Mouse (Mus musculus) frontal cortex, adult (tissue): ENCODE results near the gene Mllt3.
"Not testable (repeated sequence)": the region's sequence is repeated elsewhere in the genome, so short reads cannot be mapped to it uniquely, and the experiment has no call there.

ENCODE experiments used
- ATAC-seq: cut with Nextera tagmentation; 2 replicates; pipeline ENCODE4 v1.9.2; 2017; ENCODE audit warnings: mild to moderate bottlenecking, moderate library complexity, mixed read lengths; ENCODE audit not compliant: low TSS enrichment

Mllt3 gene

GRCm38 (mm10) chr4:88012774-88013173, 20.4 kb downstream of the Mllt3 start:
- ATAC-seq = no peak

DNA sequence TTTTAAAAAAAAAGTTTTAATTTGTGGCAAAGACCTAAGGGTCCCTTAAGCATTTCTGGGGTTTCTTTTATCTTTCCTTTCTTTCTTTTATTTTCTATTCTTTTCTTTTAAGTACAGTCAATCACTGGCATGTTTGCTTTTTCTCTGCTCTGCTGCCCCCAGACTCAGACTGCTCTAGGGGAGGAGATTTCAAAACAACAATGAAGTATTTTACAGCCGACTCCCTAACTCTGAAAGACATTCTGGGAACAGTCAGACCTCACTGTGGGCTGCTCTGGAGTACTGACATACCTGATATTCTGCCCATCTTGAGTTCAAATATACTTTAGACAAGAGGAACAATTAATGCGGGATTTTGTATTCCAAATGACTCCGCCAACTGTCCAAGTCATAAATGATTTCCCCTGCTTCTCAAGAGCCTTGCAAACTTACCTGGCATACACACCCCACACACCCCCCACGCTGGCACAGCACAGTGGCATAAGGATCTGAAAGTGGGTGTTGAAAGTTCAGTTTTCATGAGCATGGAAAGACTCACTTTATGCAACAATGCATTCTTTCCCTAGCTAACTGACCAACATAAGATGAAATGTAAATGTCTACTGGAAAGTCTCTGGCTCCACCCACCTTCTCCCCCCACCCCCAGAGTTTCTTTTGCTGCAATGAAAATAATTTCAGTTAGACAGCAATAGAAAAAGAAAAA, 21.1 kb downstream of the Mllt3 start:
- ATAC-seq = no peak

- ATAC-seq = no peak
These were observed 22.7 kb downstream of the Mllt3 start for GRCm38 (mm10) chr4:88010441-88010840.

DNA sequence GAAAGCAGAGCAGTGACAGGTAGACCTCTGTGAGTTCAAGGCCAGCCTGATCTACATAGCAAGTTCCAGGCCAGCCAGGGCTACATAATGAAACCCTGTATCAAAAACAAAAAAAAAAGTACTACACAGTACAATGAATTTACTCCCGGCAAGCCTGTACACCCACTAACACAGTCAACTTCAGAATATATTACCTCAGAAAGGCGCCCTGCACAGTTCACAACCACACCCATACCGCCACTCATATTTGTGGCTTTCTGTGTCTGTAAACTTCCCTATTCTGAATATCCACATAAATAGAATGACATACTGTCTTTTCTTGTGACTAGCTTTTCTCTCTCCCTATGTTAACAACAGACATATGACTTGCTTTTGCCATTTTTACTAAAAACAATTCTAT, 27.4 kb downstream of the Mllt3 start:
- ATAC-seq = no peak

DNA sequence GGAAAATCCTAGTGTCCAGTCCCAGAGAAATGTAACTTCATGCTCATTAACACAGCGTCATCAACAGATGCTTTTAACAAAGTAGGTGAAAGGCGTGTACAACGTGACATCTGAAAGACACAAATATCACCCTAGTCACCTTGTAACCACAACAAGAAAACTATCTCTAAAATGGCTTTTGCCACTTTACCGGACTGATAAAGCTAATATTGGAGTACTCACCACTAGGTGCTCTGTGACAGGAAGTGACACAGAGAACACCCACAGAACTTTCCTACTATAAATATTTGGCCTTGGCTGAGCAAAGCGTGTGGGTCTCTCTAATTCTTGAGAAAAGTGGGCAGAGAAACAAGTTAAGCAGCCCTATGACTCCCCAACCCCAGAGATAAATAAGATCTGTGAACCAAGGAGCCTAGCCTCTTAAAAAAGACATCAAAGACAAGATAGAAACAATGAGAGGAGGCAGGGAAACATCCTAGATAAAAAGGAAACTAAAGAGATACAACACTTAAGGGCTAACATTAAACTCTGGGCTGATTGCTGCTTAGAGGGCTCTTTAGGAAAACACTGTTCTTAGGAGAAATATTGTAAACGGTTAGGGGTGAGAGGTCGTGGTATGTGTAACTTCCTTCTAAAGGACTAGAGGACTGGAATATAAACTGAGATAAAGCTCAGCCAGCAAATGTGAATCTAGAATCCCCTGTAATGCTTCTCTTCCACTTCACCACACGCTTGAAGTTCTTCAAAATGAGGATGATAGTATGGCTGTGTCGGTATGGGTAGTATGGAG, 29.8 kb downstream of the Mllt3 start:
- ATAC-seq = no peak

DNA sequence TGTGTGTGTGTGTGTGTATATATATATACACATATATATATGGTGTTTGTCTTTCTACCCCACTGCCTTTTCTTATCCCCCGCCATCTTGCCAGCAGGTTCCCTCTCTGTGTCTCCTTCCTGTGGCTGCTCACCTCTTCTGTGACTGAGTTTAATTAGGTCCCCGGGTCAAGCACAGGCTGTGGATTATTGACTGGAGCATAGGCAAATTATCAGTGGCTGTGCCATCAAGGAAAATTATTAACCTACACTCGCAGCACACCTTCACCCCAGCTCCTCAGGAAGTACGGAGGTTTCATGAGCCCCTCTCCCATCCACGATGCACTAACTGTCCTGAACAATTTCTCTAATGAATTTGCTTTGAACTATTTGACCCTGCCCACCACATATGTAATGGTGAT, 41.5 kb downstream of the Mllt3 start:
- ATAC-seq = no peak

DNA sequence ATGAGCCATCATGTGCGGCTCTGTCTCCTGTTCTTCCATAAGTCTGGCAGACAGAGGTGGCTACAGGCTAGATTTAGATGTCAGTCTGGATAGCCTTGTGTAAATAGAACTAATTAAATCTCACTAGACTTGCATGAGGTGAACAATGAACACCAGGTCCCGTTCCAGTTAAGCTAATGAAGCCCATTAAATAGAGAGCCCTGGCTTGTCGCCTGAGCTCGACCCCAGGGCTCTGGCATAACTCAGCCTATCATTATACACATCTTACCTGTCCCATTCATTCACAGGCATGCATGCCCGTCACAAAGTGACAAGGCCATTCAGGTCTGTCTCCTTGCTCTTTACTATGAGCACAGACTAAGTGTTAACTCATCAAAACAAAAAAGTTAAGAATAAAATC, 42.2 kb downstream of the Mllt3 start:
- no peak for ATAC-seq

DNA sequence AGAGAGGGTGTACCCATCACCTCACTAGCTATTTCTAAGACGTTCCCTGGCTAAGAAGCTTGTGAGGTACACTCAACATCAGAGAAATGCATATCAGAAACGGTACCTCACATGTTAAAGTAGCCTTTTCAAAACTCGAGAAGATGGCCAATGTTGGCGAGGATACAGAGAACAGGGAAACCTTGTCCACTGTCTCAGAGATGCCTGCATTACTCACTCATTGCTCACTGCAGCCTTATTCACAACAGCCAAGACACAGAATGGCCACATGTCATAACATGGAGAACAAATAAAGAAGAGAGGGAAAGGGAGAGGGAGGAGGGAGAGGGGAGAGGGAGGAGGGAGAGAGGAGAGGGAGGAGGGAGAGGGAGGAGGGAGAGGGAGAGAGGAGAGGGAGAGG, 47.9 kb downstream of the Mllt3 start:
- 0 out of 2 replicates have a peak, but pooled peaks have one; percentile 32 for ATAC-seq

DNA sequence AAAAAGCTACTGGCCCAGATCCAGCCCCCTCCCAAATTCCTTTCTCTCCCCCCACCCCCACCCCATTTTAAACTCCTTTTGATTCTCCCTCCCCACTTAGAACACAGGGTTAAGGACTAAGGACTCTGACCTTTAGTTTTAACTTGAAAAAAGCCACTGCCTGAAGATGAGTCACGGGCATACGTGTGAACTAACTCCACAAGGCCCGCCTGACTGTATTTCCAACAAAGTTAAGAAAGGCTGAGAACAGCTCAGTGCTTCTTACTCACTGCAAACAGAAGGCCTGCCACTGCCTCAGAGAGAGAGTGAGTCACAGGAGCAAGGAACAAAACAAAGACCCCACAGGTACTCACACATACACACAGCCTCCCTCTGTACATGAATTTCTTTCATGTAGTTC, 48.6 kb downstream of the Mllt3 start:
- ATAC-seq = peak; percentile 90

- ATAC-seq = no peak
These were observed 49.1 kb downstream of the Mllt3 start for GRCm38 (mm10) chr4:87984091-87984490.

GRCm38 (mm10) chr4:87982578-87982977, 50.6 kb downstream of the Mllt3 start:
- no peak for ATAC-seq

- no peak for ATAC-seq
These were observed 55.2 kb downstream of the Mllt3 start for GRCm38 (mm10) chr4:87977820-87978448.

- ATAC-seq = no peak
These were observed 67.3 kb downstream of the Mllt3 start for GRCm38 (mm10) chr4:87965836-87966235.

- not testable (repeated sequence) for ATAC-seq
These were observed 68.3 kb downstream of the Mllt3 start for GRCm38 (mm10) chr4:87964890-87965289.

DNA sequence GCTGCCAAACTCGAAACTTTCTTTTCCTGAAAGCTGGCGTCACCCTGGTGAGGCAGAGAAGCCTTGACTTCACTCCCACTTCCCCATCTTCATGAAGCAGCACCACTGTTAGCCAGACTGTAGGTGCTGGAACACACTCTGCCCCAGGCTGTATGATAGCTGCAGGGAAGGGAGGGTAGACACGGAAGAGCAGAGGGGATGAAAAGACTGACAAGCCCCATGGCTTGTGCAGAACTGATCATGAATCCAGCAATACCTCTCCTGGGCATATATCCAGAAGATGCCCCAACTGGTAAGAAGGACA, 69.4 kb downstream of the Mllt3 start:
- 0 out of 2 replicates have a peak, but pooled peaks have one; percentile 10 for ATAC-seq

DNA sequence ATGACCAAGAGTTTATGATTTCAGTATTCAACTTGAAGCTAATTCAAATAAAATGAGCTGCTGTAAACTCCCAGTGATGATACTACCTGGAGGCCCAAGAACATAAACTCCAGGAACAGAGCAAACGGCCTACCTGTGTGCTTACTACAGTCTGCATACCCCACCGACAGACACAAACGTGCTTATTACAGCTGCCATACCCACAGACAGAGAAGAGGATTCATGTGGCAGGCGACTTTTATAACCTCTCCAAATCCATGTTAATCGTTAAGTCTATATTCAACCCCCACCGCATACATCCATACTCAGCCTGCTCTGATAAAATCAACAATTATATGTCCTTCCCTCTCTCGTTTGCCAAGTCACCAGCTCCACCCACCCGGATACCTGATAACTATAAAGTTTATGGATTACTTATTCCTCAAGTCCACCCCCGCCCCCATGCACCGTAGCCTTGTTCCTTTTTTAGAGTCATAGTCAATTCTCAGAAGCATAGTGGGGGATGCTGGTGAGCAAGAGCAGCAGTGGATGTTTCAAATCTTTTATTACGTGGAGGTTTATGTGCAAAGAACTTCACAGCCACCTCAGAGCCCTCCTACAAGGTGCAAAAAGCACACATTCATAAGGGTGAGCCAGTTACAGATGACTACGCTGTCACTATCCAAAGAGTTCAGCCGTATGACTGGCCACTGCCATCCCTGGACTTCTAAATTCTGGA, 70.0 kb downstream of the Mllt3 start:
- ATAC-seq = 0 out of 2 replicates have a peak, but pooled peaks have one; percentile 4

DNA sequence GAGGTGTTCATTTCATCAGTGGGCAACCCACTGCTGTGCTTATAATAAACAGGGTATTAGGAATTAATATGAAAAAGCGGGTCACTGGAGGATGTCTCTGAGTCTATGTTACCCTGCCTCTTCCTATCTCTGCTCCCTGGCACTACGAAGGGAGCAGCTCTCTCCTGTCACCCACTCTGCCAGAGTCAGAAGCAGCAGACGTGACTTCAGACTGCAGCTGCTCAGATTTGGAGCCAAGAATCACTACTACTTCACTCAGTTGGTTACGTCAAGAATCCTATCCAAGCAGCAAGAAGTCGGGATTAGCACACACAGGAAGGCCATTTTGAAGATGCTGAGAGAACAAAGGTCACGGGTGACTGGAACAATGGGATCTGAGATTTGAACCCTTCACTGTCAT, 71.3 kb downstream of the Mllt3 start:
- ATAC-seq = peak; percentile 69

DNA sequence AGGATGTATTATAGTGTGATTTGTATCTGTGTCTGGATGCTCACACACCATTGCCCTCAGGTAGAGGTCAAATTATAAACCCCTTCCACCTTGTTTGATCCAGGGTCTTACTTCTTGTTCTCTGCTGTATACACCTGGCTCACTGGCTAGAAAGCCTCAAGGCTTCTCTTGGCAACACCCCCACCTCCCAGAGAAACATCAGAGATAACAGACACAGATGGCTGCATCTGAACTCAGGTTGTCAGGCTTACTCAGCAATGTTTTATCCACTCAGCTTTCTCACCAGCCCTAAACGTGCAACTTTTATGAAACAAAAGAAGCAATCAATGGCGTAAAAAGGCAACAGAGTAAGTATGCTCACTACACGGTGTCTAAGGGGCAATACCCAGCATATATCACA, 75.3 kb downstream of the Mllt3 start:
- ATAC-seq = no peak

- ATAC-seq = no peak
These were observed 76.0 kb downstream of the Mllt3 start for GRCm38 (mm10) chr4:87957198-87957597.

DNA sequence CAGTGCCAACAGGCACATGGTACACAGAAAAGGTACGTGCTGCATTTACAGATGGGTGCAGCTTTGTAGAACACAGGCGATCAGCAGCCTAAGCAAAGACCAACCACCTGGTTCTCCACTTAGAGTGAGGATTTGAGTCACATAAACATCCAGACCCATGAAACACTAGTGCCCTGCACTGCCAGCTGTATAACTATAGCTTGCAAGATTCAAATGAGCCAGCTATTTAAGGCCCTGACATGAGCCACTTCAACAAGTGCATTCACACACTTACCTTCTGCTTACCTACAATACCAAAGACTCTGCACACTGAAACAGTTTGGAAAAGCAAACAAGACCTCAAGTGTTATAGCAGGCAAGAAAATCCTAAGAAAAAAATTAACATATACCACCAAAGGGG, 78.0 kb downstream of the Mllt3 start:
- 0 out of 2 replicates have a peak, but pooled peaks have one; percentile 8 for ATAC-seq

DNA sequence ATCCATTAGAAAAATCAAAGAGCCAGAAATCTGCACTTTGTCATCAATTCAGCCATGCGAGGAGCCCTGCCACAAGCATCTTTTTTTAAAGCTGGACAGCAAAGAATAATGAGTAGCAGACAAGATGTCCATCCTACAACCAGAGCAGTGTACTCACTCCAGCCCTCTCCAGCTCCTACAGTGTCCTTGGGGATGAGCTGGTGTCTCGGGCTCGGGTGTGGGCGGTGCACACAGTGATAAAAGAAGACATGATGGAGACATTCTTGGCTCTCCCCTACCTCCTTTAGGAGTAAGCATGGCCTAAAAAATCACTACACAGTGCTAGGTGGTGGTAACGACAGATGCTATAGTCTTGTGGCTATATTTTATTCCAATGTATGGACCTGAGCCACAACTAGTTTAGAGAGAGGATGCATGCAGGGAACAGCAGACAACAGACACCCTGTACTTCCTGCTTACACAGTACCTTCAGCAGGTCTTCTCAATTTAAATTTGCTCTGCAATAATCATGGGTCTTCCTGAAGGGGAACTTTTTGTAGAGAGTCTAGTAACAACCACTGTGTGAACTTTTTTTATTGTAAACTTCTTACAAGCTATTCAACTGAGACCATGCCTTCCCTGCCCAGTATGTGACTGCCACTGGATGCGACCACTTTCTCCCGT, 78.6 kb downstream of the Mllt3 start:
- ATAC-seq = peak; percentile 96

DNA sequence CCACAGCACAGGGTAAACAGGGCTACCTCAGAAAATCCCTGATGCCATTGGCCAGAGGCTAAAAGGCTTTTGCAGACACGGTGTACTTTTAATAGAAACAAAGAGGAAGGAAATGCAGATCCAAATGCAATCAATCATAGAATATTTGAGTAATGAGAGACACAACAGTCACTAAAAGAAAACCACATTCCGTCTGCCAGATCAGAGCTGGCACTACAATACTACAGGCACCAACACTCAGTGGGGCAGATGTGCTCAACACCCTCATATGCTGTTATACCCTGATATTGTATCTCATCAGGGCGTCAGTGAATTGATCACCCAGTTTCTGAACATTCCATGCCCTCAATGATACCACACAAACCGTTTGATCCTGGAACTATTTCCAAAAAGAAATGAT, 79.4 kb downstream of the Mllt3 start:
- ATAC-seq = no peak
